In genomic region chr4:131488246-131488645, GRCm38 (mm10) we compare ENCODE assay signal across 12 mouse cellular contexts.
DNase-seq lines count a peak whose midpoint lies in the region; ATAC-seq and TF ChIP-seq lines count a peak whose summit lies in the region.
"Had no signal": no experiment of that assay in that cellular context is flagged by ENCODE, and none has a peak within 500 bp of the region (broad histone marks: within the 10 kb centered on the region; RNA-seq: fewer than 3 reads in every experiment).

No protein-coding gene starts in this region.

- no peak for TF ChIP-seq POLR2A in kidney, adult 2 months (IDR thresholded peaks at IDR 0.05; ENCODE audit: low read depth, low read length)

- H3K36me3 ChIP-seq in kidney, adult 2 months (ENCODE audit: control insufficient read depth, insufficient read depth, low read length): no peaks in the 10 kb centered on the region
- H3K36me3 ChIP-seq in limb, embryonic 12.5 days: no peaks in the 10 kb centered on the region
- H3K36me3 ChIP-seq: heart, embryonic 13.5 days; lung, embryonic 15.5 days had no signal

- no peak for ATAC-seq in limb, embryonic 12.5 days (ENCODE audit: insufficient number of reproducible peaks, insufficient read depth, low FRiP score, low TSS enrichment, low read depth)
- ATAC-seq: forebrain, embryonic 13.5 days had no signal

- no peaks in the 10 kb centered on the region for H3K9me3 ChIP-seq in limb, embryonic 12.5 days
- H3K9me3 ChIP-seq: forebrain, embryonic 13.5 days; heart, embryonic 13.5 days; lung, embryonic 15.5 days had no signal

- peak; percentile 53 for DNase-seq in gastrocnemius, adult 18-20 months (ENCODE audit: low spot score)
- DNase-seq in gastrocnemius, postnatal 4 days (ENCODE audit: low spot score in 2 of 2): no peak
- DNase-seq in cerebellum, adult 11-12 months: peak; percentile 70
- peak; percentile 76 for DNase-seq in kidney, adult 2 months
- DNase-seq in right cerebral cortex, postnatal 10 days (ENCODE audit: low spot score in 2 of 2): no peak
- no peak for DNase-seq in urinary bladder, postnatal 10 days (ENCODE audit: low spot score)
- DNase-seq in layer of hippocampus, adult 9-11 months: no peak
- DNase-seq: B cell, adult 2 months had no signal

- H3K4me3 ChIP-seq in kidney, adult 2 months (ENCODE audit: insufficient read depth, low read depth, low read length): no peak overlapping the region
- no peak overlapping the region for H3K4me3 ChIP-seq in limb, embryonic 12.5 days (replicated peaks)
- H3K4me3 ChIP-seq: forebrain, embryonic 13.5 days; heart, embryonic 13.5 days; lung, embryonic 15.5 days had no signal

- H3K4me1 ChIP-seq in kidney, adult 2 months (ENCODE audit: control insufficient read depth, insufficient read depth, low read length): no peaks in the 10 kb centered on the region
- peaks cover 75% of the 10 kb centered on the region for H3K4me1 ChIP-seq in limb, embryonic 12.5 days (replicated peaks)

- peak overlapping the region; percentile 36; the same call in 1 of the 2 replicates for H3K27ac ChIP-seq in kidney, adult 2 months (ENCODE audit: insufficient read depth, low read depth, low read length)
- H3K27ac ChIP-seq in limb, embryonic 12.5 days: peak overlapping the region; percentile 64; the same call in 1 of the 2 replicates
- H3K27ac ChIP-seq: forebrain, embryonic 13.5 days; heart, embryonic 13.5 days; lung, embryonic 15.5 days had no signal

- no peak overlapping the region for H3K9ac ChIP-seq in limb, embryonic 12.5 days (replicated peaks)
- H3K9ac ChIP-seq: forebrain, embryonic 13.5 days; heart, embryonic 13.5 days; lung, embryonic 15.5 days had no signal

- 12% methylated on average over 6 of the region's 6 CpGs for WGBS in kidney, adult 2 months
- WGBS in limb, embryonic 12.5 days: 4% methylated on average over 6 of the region's 6 CpGs

- H3K4me2 ChIP-seq in limb, embryonic 12.5 days: peak overlapping the region; percentile 20; the same call in 1 of the 2 replicates
- H3K4me2 ChIP-seq: forebrain, embryonic 13.5 days; heart, embryonic 13.5 days; lung, embryonic 15.5 days had no signal

- no peak for TF ChIP-seq CTCF in kidney, adult 2 months (conservative IDR thresholded peaks at IDR 0.05; ENCODE audit: insufficient read depth, insufficient read length, low read depth, low read length)

- H3K27me3 ChIP-seq in kidney, adult 2 months (replicated peaks; ENCODE audit: control insufficient read depth, insufficient read depth, low read length): no peaks in the 10 kb centered on the region
- peaks cover 7% of the 10 kb centered on the region for H3K27me3 ChIP-seq in limb, embryonic 12.5 days
- H3K27me3 ChIP-seq: lung, embryonic 15.5 days had no signal

Comparison
In these comparisons a context has a peak if more than half of its experiments do, and no peak if none do; other contexts are left out.
1. DNase-seq: peak in gastrocnemius, adult 18-20 months (single experiment), cerebellum, adult 11-12 months (single experiment) and kidney, adult 2 months (single experiment); none in gastrocnemius, postnatal 4 days (0 of 2), right cerebral cortex, postnatal 10 days (0 of 2), urinary bladder, postnatal 10 days (single experiment) and layer of hippocampus, adult 9-11 months (single experiment).